Mouse (Mus musculus) embryo, embryonic 10 days (tissue): ENCODE results near the gene BC004004.
"Not testable (repeated sequence)": the region's sequence is repeated elsewhere in the genome, so short reads cannot be mapped to it uniquely, and the experiment has no call there.

Experiments used
- DNase-seq: peaks from one replicate; pipeline ENCODE4 v3.0.0-alpha.2; 2015; ENCODE audit warnings: low spot score

BC004004 gene

DNA sequence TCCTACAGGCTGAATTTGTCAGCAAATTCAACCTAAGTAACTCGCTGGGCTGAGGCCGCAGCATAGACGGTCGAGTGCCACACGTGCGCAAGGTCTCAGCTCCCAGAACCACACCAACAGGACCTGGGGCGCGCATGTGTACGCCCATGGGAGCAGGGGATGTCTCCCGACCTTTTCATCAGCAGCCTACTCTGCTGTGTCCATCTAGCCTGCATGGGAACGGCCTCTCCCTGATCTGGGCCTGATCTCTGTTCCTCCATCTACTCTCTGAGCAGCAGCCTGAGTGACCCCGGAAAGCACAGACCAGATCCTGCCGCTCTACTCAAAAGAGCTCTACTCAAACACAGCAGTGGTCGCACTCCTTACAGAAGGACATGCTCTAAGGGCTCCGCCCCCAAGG lies 8.1 kb upstream of the BC004004 start:
- no peak for DNase-seq

DNA sequence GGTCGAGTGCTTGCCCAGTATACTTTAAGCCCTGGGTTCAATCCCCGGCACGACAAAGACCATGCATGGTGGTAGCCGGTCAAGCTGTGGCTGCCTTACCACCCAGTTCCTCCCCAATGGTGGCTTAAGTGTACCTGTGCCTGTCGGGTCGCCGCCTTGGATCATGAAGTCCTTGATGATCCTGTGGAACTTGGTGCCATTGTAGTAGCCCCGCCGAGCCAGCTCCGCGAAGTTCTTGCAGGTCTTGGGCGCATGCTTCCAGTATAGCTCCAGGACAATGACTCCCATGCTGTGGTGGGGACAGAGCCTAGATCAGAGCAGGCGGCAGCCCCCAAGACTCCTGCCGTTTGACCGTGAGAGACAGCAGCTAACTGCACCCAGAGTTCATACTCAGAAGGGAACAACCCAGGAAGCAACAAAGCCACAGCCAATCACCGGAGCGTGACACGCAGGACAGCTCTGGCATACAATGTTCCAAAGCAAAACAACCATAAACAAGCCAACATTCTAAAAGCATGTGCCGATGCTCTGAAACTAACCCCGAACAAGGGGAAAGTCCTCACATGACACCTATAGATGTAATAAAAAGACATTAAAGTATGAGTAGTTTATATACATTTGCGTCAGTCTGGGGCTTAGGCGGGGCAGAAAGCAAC lies 6.9 kb upstream of the BC004004 start:
- no peak for DNase-seq

DNA sequence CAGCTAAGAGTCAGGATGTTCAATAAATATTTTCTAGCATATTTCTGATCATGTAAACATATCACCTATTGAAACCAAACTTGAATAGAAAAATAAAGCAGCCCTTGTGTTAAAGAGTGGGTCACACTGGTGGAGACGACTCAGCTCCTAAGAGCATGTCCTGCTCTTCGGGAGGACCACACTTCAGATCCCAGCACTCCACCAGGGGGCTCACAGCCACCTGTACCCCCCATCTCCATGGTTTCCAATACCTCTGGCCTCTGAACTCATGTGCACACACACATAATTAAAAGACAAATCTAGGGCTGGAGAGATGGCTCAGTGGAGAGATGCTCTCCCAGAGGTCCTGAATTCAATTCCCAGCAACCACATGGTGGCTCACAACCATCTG lies 6.3 kb upstream of the BC004004 start:
- no peak for DNase-seq

DNA sequence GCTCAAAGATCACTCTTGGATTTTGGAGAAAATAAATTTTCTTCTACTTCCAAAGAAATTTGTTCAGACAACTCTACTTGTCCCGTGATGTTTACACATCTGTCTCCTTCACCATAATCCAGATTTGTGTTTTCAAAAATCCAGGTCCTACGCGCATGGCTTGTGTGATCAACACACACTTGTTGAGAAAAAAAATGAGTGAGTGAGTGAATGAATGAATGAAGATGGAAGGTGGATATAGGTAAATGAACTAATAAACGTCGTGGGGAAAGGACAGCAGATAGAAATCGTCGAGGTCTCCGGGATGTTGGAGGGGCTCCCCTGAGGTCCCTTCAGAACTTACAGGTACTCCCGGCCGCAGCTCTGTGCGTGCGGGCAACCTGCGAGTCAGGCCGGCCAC lies 5.2 kb upstream of the BC004004 start:
- no peak for DNase-seq

DNA sequence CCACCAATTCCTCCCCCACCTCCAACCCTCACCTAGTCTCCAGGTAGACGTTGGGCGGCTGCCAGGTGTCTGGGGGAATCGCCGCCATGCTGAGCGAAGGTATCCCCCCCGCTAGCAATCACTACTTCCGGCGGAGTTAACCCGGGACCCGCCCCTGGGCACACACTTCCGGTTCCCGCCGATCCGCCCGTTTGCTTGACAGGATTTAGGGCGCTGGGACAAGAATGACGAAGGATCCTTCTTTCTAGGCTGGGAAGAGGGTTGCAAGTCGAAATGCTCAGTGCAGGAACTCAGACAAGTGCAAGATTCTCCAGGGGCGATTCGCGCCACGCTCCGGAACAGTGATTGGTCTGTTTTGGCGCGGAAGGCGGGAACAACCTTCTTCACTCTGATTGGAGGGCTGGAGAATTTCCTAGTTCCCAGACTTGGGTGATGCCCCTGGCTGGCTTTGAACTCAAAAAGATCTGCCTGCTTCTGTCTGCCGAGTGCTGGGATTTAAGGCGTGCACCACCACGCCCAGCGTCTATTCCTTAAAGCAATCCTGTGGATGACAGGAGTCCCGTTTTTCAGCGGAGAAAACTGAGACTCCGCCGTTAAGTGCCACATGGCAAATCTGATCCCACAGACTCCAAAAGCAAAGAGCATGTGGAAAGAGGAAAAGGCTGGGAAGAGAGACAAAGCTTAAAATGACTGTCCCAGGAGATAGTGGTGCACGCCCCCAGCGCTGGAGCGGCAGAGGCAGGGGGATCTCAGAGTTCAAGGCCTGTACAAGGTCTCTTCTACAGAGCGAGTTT lies 4.6 kb upstream of the BC004004 start, which contains the start of gene Ppil1:
Gene Ppil1 (minus strand): TSS at position 347 of the 794 bp plus-strand sequence.
- DNase-seq, result peak; percentile 91

DNA sequence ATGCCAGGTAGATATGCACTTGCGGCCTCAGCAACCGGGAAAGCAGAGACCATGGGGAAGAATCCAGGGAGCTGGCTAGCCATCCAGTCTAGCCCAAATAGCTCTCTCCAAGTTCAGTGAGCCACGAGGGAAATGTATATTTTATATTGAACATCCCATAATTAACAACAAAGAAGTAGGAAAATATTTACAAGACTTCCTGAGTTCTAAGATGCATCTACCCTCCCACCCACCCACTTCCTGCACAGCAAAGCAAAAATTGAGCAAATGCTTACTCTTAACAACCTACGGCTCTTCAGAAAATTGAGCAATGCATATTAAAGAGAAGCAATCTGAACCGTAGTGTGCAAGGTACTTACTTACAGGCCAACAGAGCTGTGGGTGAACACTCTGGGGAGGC lies 3.8 kb upstream of the BC004004 start:
- no peak for DNase-seq

DNA sequence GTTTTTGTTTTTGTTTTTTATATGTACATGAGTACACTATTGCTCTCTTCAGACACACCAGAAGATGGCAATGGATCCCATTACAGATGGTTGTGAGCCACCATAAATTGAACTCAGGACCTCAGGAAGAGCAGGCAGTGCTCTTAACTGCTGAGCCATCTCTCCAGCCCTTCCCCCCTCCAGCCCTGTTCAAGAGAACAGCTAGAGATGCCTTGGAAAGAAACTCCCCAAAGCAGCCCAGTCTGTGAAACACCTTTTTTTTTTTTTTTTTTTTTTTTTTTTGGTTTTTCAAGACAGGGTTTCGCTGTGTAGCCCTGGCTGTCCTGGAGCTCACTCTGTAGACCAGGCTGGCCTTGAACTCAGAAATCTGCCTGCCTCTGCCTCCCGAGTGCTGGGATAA lies 1.5 kb upstream of the BC004004 start:
- DNase-seq, result not testable (repeated sequence)

DNA sequence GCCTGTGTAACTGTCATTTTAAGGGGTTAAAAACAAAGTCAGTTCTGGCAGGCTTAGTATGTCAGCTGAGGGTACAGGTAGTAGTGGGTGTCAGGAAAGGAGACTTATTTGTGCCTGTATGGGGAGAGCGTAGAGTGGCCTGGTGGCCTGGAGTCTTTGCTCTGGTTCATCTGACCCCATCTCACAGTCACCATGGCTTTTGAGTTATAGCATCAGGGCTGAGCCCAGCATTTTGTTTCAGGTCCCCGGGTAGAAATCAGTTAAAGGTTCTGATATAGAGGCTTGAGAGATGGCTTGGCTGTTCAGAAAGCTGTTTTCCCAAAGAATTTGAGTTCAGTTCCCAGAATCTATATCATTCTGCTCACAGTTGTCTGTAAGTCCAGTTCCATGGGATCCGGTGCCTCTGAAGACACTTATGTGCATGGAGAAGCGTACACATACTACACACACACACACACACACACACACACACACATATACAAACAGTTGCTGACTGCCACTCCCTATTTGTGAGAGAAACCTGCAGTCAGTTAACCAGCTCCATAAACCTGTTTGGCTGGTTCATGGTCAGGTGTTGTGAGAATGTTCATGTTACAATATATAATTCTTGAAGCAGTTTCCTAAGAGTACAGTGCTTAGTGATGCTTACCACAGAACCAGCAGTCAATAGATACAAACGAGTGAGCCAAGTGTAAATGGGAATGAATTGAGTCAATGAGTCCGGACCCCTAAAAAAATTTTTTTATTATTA lies 482 bp upstream of the BC004004 start:
- no peak for DNase-seq

DNA sequence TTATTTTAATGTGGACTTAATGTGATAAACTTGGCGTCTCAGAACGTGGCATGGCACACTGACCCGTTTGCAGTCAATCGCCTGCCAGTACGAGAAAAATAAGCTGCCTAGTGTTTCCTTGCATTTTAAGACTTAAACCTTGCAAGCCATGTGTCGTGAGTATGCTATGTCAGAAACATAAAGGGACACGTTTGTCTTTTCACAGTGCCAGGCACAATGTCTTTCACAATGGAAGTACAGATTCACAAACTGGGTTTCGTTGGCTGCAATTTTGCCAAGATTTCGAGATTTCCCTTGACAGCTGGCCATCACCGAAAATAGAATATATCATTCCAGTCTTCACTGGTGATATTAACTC lies 740 bp downstream of the BC004004 start:
- no peak for DNase-seq

DNA sequence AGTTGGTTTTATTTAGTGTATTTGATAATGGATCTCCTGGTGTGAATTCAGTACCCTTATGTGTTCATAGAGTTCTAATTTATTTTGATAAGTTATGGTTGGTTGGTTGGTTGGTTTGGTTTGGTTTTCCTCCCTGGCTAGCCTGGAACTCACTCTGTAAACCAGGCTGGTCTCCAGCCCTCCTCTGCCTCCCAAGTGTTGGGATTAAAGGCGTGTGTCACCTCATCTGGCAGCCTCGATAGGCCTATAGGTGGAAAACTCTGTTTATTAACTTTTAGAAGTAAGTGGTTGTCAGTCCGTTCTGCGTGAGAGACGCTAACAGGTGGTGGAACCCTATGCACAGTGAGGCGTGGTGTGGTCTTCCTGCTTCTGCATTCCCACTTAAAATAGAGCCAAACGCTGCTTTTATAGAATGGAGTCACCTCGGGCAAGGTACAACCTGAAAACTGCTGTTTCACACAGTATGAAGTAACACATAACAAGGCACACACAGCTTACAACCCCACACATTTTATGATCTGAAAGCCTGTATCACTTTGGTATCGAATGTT lies 1.6 kb downstream of the BC004004 start:
- DNase-seq, result no peak

DNA sequence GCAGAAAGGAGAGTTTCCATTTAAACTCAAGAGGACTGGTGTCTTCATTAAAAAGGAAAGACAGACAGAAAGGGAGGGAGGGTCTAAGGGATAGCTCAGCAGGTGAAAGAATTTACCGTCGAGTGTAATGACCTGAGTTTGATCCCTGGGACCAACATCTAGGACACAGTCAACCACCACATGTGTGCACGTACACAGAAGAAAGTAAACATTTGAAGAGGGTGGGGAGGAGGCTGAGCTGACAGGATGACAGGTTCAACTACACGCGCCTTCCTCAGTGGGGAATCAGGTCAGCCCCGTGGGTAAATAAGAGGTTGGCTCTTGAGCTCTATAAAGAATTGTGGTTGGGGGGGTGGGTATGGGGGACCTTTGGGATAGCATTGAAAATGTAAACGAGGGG lies 4.6 kb downstream of the BC004004 start:
- DNase-seq, result no peak

DNA sequence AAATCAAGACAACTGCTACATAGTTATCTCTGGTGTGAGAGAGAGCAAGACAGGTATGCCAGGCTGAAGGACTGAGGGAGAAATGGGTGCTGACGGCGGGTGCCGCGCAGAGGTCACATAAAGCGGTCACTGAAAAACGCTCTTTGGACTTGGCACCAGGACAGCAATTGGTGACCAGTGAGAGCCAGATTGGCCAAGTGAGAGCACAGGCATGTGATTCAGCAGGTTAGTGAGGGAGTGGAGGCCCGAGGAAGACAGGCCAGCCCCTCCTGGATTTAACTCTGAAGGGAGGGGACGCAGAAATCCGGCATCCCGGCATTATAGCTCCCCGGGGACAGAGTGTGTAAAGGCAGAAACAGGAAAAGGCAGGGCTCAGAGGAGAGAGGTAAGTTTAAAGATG lies 5.3 kb downstream of the BC004004 start:
- DNase-seq, result no peak

DNA sequence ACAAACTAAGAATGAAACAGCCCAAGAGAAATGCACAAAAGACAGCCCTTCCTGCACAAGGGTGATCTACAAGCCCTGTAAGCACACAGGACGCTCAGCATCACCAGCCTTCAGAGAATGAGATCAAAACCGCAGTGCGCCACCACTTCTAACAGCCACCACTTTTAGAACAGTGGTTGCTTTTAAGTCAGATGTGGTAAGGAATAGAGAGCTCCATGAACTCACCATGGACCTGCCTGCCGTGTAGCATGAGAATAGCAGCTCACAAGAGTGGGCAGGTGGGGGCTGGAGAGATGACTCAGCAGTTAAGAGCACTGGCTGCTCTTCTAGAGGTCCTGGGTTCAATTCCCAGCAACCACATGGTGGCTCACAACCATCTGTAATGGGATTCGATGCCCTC lies 11.8 kb downstream of the BC004004 start:
- DNase-seq, result no peak

DNA sequence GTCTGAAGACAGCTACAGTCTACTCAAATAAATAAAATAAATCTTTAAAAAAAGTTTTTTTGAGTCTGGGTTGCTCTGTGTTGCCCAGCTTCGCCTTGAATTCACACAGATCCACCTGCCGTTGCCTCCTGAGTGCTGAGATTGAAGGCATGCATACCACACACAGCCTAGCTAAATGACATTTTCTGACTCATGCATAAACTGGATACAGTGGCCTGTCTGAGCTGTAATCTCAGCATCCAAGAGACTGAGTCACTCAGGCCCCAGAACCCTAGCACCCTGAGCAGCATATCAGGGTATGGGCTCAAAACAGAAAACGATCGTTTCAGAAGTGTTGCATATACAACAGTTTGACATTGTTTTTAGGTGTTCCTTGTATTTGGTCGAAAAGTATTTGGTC lies 13.0 kb downstream of the BC004004 start:
- no peak for DNase-seq

DNA sequence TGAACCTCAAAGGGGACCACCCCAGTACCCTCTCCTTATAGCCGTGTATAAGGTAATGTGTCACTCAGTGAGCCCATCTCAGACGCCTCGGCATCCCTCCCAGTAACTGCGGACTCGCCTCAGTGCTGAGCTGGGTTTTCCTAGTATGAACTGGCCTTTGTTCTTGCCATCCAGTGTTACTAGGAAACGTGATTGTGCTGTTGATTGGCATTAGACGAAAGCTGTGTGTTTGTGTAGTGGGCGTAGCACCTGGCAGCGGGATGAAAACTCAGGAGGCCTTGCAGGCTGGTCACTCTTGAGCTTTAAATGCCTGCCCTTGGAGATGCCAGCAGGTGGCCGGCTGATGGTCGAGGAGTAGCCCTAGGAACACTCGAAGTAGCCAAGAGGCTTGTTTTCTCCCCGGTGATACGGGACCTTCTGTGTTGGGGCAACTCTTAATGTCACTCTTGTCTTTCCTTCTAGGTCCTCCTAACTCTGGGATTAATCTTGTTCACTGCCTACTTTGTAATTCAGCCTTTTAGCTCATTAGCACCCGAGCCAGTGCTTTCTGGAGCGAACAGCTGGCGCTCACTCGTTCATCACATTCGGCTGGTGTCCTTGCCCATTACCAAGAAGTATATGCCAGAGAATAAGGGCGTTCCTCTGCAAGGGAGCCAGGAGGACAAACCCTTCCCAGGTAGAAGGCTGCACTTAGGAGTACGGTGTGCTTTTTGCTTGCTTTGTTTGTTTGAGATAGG lies 13.8 kb downstream of the BC004004 start:
- DNase-seq, result no peak

DNA sequence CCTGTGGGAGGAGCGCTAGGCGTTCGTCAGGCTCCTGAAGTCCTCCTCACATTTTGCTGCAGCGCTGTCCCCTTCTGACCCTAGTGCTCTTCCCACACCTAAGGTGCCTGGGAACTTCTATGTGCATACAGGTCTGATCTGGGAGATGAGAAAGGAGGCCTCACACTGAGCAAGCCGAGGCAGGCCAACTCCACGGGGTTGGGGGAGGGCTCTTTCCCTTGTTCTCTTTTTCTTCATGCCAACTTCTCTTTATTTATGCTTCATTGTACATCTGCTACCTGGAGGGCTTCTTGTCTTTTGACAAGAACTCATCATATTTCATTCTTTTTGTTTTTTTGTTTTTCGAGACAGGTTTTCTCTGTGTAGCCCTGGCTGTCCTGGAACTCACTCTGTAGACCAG lies 23.2 kb downstream of the BC004004 start:
- DNase-seq, result no peak

DNA sequence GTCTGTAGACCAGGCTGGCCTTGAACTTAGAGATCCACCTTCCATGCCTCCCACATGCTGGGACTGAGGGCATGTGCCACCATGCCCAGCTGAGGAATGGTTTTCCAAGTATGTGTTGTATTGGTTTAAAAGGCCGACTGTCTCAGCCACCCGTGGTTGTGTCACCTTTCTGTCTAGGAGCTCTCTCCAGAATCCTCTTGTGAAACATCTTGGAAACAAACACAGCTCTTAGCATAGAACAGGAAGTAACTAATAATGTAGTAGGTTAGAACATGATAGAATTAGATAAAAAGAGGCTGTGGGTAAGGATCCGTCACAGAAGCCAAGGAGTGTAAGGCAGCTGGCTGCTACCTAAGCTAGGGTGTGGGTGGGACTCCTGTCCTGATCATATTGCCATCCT lies 24.4 kb downstream of the BC004004 start:
- no peak for DNase-seq

DNA sequence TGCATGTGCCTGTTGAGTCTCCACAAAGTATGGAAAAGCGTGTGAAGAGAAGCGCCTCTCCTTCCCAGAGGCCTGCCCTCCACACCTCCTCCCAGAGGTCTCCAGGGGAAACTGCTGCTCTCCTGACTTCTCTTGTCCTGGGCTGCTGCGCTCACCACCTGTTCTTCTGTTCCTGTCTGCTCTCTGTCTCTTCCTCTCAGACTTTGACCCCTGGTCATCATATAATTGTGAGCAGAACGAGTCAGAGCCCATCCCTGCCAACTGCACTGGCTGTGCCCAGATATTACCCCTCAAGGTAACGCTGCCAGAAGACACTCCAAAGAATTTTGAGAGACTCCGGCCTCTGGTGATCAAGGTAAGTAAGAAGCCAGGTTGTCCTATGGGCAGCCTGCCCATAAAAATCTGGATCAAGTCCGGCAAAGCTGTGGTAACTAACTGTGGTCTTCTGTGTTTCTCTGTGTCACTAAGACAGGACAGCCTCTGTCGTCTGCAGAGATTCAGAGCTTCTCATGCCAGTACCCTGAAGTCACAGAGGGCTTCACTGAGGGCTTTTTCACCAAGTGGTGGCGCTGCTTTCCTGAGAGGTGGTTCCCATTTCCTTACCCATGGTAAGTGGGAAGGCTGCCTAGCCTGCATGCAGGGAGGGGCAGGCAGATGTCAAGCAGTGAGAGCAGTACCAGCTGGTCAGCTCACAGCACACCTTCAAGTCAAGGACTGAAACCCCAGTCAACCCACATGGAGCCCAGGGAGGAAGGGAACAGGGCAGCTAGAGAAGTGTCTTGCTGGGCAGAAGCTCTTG lies 25.4 kb downstream of the BC004004 start:
- DNase-seq, result no peak

DNA sequence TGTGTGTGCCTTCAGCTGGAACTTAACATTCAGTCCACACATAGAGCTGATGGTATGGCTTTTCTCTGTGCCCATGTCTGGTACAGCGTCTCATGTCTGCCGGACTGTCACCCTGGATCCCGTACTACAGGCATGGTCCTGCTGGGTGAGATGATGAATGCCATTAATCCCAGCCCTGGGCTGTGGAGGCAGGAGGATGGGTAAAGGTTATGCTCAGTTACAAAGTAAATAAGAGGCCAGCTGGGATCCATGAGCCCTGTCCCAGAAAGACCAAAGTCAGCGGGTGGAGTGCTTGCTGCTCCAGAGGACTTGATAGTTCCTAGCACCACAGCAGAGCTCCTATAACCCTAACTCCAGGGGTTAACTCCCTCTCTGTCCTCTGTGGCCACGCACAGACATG lies 27.2 kb downstream of the BC004004 start:
- DNase-seq, result no peak

DNA sequence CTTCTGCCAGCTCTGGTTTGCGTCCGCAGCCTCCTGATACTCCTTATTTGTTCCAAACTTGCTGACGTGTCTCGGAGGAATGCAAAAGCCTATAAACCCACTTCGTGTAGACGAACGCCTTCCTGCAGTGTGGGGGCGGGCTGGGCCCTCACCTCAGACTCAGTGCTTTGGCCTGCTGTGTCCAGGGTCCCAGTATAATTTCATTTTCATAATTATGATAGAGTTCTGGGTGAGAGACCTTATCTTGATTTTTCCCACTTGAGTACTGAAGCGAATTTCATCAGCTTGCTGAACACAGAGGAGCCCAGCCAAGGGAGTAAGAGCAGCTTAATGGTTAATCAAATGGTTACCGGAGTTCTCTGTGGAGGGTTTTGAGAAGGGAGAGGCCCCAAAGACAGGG lies 28.7 kb downstream of the BC004004 start:
- no peak for DNase-seq

DNA sequence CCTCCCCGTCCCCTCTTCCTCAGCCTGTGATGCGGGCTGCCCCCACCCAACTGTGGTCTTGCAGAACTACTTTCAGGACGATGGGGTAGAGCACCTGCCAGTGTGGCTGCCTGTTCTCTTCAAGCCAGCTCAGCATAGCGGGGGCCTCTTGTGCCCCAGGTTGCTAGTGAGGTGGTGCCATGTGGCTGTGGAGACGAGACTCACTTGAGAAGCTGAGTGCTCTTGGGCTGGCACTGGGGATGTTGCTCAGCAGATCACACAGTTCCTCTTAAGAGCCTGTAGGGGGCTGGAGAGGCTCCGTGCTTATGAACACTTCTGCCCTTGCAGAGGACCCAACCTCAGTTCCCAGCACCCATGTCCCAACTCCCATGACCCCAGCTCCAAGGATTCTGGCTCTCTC lies 29.2 kb downstream of the BC004004 start:
- DNase-seq, result no peak
